Mouse (Mus musculus): Measurements from ENCODE around the gene Vmn1r122. TPM values are rescaled to one million over a fixed set of nuclear protein-coding genes. Genes with fewer than 3 reads are reported as not detected.
"Not testable (repeated sequence)": the region's sequence is repeated elsewhere in the genome, so short reads cannot be mapped to it uniquely, and the experiment has no call there.

Vmn1r122 gene
- polyA plus RNA-seq (2014; fragmentation: Nextera tagmentation; extraction: Ambion mirVana): not detected in 2 replicates

- 45% methylated on average over 2 of the region's 3 CpGs for WGBS (ENCODE audit: insufficient replicate concordance)
- H3K4me3 ChIP-seq (ENCODE audit: low read depth, low read length); H3K9ac ChIP-seq (ENCODE audit: low read depth, low read length); ATAC-seq (replicated peaks; ENCODE audit: insufficient number of reproducible peaks, low FRiP score, low TSS enrichment); H3K9me3 ChIP-seq (replicated peaks; ENCODE audit: control insufficient read depth, low read length); H3K27me3 ChIP-seq (ENCODE audit: control insufficient read depth, insufficient read depth, low read length); H3K4me2 ChIP-seq; H3K4me1 ChIP-seq (ENCODE audit: control insufficient read depth, insufficient read depth, low read length); H3K27ac ChIP-seq (ENCODE audit: low read depth, low read length); H3K36me3 ChIP-seq (ENCODE audit: control insufficient read depth, insufficient read depth, low read length): not testable (repeated sequence)
Observed at GRCm38 (mm10) chr7:21134028-21134427, at the start of gene Vmn1r122. Gene Vmn1r122 (minus strand): TSS chr7:21134128.

GRCm38 (mm10) chr7:21161885-21162284, 28.0 kb upstream of the Vmn1r122 start, which contains the start of gene Vmn1r123:
Gene Vmn1r123 (plus strand): TSS chr7:21162185.
- H3K27ac ChIP-seq (ENCODE audit: low read depth, low read length); ATAC-seq (replicated peaks; ENCODE audit: insufficient number of reproducible peaks, low FRiP score, low TSS enrichment); H3K9me3 ChIP-seq (replicated peaks; ENCODE audit: control insufficient read depth, low read length); H3K4me1 ChIP-seq (ENCODE audit: control insufficient read depth, insufficient read depth, low read length); H3K36me3 ChIP-seq (ENCODE audit: control insufficient read depth, insufficient read depth, low read length); H3K9ac ChIP-seq (ENCODE audit: low read depth, low read length); H3K27me3 ChIP-seq (ENCODE audit: control insufficient read depth, insufficient read depth, low read length); H3K4me3 ChIP-seq (ENCODE audit: low read depth, low read length); H3K4me2 ChIP-seq: not testable (repeated sequence)
- 56% methylated on average over 1 of the region's 3 CpGs for WGBS (ENCODE audit: insufficient replicate concordance)

GRCm38 (mm10) chr7:21098413-21098812, 35.5 kb downstream of the Vmn1r122 start, which contains the start of gene Vmn1r121:
Gene Vmn1r121 (minus strand): TSS chr7:21098513.
- H3K36me3 ChIP-seq (ENCODE audit: control insufficient read depth, insufficient read depth, low read length); H3K4me1 ChIP-seq (ENCODE audit: control insufficient read depth, insufficient read depth, low read length); H3K27me3 ChIP-seq (ENCODE audit: control insufficient read depth, insufficient read depth, low read length); ATAC-seq (replicated peaks; ENCODE audit: insufficient number of reproducible peaks, low FRiP score, low TSS enrichment); H3K4me3 ChIP-seq (ENCODE audit: low read depth, low read length); H3K4me2 ChIP-seq; H3K27ac ChIP-seq (ENCODE audit: low read depth, low read length); H3K9me3 ChIP-seq (replicated peaks; ENCODE audit: control insufficient read depth, low read length); H3K9ac ChIP-seq (ENCODE audit: low read depth, low read length): not testable (repeated sequence)
- WGBS (ENCODE audit: insufficient replicate concordance): 63% methylated on average over 4 of the region's 5 CpGs

Other genes with a start within 250 kb of the Vmn1r122 start
- gene Vmn1r118, start 221.8 kb downstream of the Vmn1r122 start, polyA plus RNA-seq (2014; fragmentation: Nextera tagmentation; extraction: Ambion mirVana): not detected in 2 replicates
- gene Vmn1r119, start 121.7 kb downstream of the Vmn1r122 start, polyA plus RNA-seq (2014; fragmentation: Nextera tagmentation; extraction: Ambion mirVana): not detected in 2 replicates
- gene Vmn1r120, start 80.3 kb downstream of the Vmn1r122 start, polyA plus RNA-seq (2014; fragmentation: Nextera tagmentation; extraction: Ambion mirVana): not detected in 2 replicates
- gene Vmn1r121, start 35.6 kb downstream of the Vmn1r122 start, polyA plus RNA-seq (2014; fragmentation: Nextera tagmentation; extraction: Ambion mirVana): not detected in 2 replicates
- not detected in 2 replicates for gene Vmn1r123, start 28.1 kb upstream of the Vmn1r122 start, polyA plus RNA-seq (2014; fragmentation: Nextera tagmentation; extraction: Ambion mirVana)
- gene Gm5157, start 56.3 kb upstream of the Vmn1r122 start, polyA plus RNA-seq (2014; fragmentation: Nextera tagmentation; extraction: Ambion mirVana): not detected in 2 replicates
- gene Vmn1r124, start 126.5 kb upstream of the Vmn1r122 start, polyA plus RNA-seq (2014; fragmentation: Nextera tagmentation; extraction: Ambion mirVana): not detected in 2 replicates
- not detected in 2 replicates for gene Vmn1r125, start 138.1 kb upstream of the Vmn1r122 start, polyA plus RNA-seq (2014; fragmentation: Nextera tagmentation; extraction: Ambion mirVana)
- not detected in 2 replicates for gene Vmn1r126, start 167.3 kb upstream of the Vmn1r122 start, polyA plus RNA-seq (2014; fragmentation: Nextera tagmentation; extraction: Ambion mirVana)
- gene Vmn1r127, start 185.7 kb upstream of the Vmn1r122 start, polyA plus RNA-seq (2014; fragmentation: Nextera tagmentation; extraction: Ambion mirVana): not detected in 2 replicates
- not detected in 2 replicates for gene Vmn1r128, start 215.2 kb upstream of the Vmn1r122 start, polyA plus RNA-seq (2014; fragmentation: Nextera tagmentation; extraction: Ambion mirVana)
- not detected in 2 replicates for gene Vmn1r129, start 227.2 kb upstream of the Vmn1r122 start, polyA plus RNA-seq (2014; fragmentation: Nextera tagmentation; extraction: Ambion mirVana)